Mouse (Mus musculus) urinary bladder, postnatal 0 days (tissue): ENCODE data around the gene Ubqln1. TPM values are rescaled to one million over a fixed set of nuclear protein-coding genes. Genes with fewer than 3 reads are reported as not detected.

Experiments
- polyA plus RNA-seq: library from polyadenylated mRNA; unstranded; fragments of >200 nt; fragmentation: Nextera tagmentation; extraction: Ambion mirVana; gene quantifications from 2 replicates; pipeline ENCODE4 v1.2.1, GENCODE M21; 2015

Gene Ubqln1
- 51.5 and 60.2 TPM in 2 replicates for polyA plus RNA-seq

GRCm38 (mm10) chr13:58215592-58216341 lies at the start of gene Ubqln1:
Gene Ubqln1 (minus strand): TSS chr13:58215653.

GRCm38 (mm10) chr13:58157447-58158098 lies 57.9 kb downstream of the Ubqln1 start, which contains the start of gene Idnk:
Gene Idnk (plus strand): TSS chr13:58157649.

GRCm38 (mm10) chr13:58128396-58128767 lies 87.1 kb downstream of the Ubqln1 start, which contains the start of gene Hnrnpa0:
Gene Hnrnpa0 (minus strand): TSS chr13:58128556.

Other genes with a start within 250 kb of the Ubqln1 start
- 0.82 and 0.91 TPM in 2 replicates for gene Klhl3, start 102.1 kb downstream of the Ubqln1 start, polyA plus RNA-seq
- gene Hnrnpa0, start 87.1 kb downstream of the Ubqln1 start, polyA plus RNA-seq = 20.9 and 25.3 TPM in 2 replicates
- 22.3 and 23.1 TPM in 2 replicates for gene Idnk, start 58.0 kb downstream of the Ubqln1 start, polyA plus RNA-seq
- gene Gkap1, start 60.0 kb upstream of the Ubqln1 start, polyA plus RNA-seq = 14.9 and 18.9 TPM in 2 replicates
- gene Kif27, start 143.5 kb upstream of the Ubqln1 start, polyA plus RNA-seq = 0.20 and 0.22 TPM in 2 replicates
- 30.6 and 31.2 TPM in 2 replicates for gene 2210016F16Rik, start 169.6 kb upstream of the Ubqln1 start, polyA plus RNA-seq
- gene Rmi1, start 186.6 kb upstream of the Ubqln1 start, polyA plus RNA-seq = 11.9 and 14.5 TPM in 2 replicates
- 640 and 758 TPM in 2 replicates for gene Hnrnpk, start 187.7 kb upstream of the Ubqln1 start, polyA plus RNA-seq